Mouse (Mus musculus): ENCODE results near the gene Pim1. TPM values are rescaled to one million over a fixed set of nuclear protein-coding genes. Genes with fewer than 3 reads are reported as not detected.

The Pim1 gene
- polyA plus RNA-seq, 1 experiment from 2014 or later: 19.7 TPM

DNA sequence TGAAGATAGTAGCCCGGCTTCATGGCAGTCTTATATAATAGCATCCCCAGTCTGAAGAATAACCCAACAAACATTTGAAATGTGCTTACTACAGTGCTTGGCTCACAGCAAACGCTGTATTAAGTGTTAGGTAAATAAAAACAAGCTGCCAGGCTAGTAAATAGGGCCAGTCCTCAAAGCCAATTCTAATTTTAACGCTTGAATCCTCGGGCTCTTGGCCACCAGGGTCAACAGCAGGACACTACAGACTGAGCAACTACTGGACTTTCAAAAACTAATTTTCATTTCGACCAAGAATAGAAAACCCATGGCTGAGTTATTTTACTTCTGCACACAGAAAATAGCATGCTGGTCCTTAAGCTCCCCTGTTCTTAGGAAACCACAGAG, 30.4 kb upstream of the Pim1 start:
- no peak for ATAC-seq (ENCODE audit: low FRiP score)
- no peaks in the 10 kb centered on the region for H3K9me3 ChIP-seq (ENCODE audit: control insufficient read depth, low read length)
- peak overlapping the region; percentile 30; the same call in 1 of the 2 replicates for H3K4me3 ChIP-seq (ENCODE audit: low read depth, low read length)
- peak overlapping the region; percentile 63 for H3K9ac ChIP-seq (ENCODE audit: low read length)
- WGBS: 22% methylated on average over 5 of the region's 5 CpGs
- peaks cover 39% of the 10 kb centered on the region for H3K4me1 ChIP-seq (ENCODE audit: control insufficient read depth, insufficient read depth, low read length)
- no peaks in the 10 kb centered on the region for H3K36me3 ChIP-seq (ENCODE audit: control insufficient read depth, insufficient read depth, low read length)
- no peak for DNase-seq (ENCODE audit: low spot score, missing footprints)
- peak overlapping the region; percentile 51 for H3K4me2 ChIP-seq
- H3K27ac ChIP-seq (ENCODE audit: low read depth, low read length): peak overlapping the region; percentile 65
- no peaks in the 10 kb centered on the region for H3K27me3 ChIP-seq (ENCODE audit: control insufficient read depth, insufficient read depth, low read length)

DNA sequence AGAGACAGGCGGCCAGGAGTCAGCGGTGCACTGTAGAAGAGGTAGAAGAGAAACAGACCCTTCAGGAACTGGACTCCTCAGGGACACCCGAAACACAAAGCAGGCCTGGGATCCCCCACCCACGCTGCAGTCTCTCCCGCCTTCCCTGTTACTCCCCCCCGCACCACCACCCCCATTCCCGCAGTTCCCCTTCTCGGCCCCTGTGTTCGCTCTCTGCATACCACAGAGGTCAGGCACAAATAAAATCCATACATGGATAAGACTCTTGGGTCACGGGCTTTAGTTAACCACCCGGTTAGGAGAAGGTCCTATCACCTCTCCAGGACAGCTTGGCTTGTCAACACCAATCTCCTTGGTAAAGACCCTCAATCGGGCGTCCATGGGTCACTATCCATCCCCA, 26.9 kb upstream of the Pim1 start:
- Histone ChIP-seq H3K4me3 (ENCODE audit: low read depth, low read length) (peak overlapping the region; percentile 13), H3K36me3 (ENCODE audit: control insufficient read depth, insufficient read depth, low read length) (no peaks in the 10 kb centered on the region), H3K9me3 (ENCODE audit: control insufficient read depth, low read length) (no peaks in the 10 kb centered on the region), H3K27me3 (ENCODE audit: control insufficient read depth, insufficient read depth, low read length) (no peaks in the 10 kb centered on the region), H3K9ac (ENCODE audit: low read length) (peak overlapping the region; percentile 52), H3K4me2 (peak overlapping the region; percentile 48), H3K4me1 (ENCODE audit: control insufficient read depth, insufficient read depth, low read length) (peaks cover 33% of the 10 kb centered on the region), H3K27ac (ENCODE audit: low read depth, low read length) (peak overlapping the region; percentile 80)
- no peak for DNase-seq (ENCODE audit: low spot score, missing footprints)
- 3% methylated on average over 13 of the region's 13 CpGs for WGBS
- ATAC-seq (ENCODE audit: low FRiP score): peak; percentile 20; the same call in 1 of the 2 replicates

DNA sequence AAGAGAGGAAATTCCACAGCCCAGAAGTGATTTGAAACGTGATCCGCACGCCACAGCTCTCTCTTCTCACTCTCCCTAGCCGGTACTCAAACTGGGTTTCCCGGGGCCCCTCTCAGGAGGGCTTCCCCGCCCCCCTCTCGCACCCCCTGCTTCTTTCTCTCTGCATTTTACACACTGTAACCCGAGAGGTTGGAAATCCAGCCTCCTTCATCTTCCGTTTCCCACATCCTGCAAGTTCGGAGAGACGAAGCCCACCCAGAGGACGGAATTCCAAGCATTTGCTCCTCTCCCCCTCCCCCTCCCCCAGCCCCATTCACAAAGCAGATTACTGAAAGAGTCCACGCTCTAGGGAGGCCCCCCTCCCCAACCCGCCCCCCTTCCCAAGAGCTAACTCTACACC, 26.5 kb upstream of the Pim1 start:
- H3K4me3 ChIP-seq (ENCODE audit: low read depth, low read length): peak overlapping the region; percentile 13
- peak overlapping the region; percentile 80 for H3K27ac ChIP-seq (ENCODE audit: low read depth, low read length)
- ATAC-seq (ENCODE audit: low FRiP score) (peak; percentile 71), DNase-seq (ENCODE audit: low spot score, missing footprints) (peak; percentile 97)
- no peaks in the 10 kb centered on the region for H3K9me3 ChIP-seq (ENCODE audit: control insufficient read depth, low read length)
- WGBS: 0% methylated on average over 14 of the region's 14 CpGs
- H3K36me3 ChIP-seq (ENCODE audit: control insufficient read depth, insufficient read depth, low read length): no peaks in the 10 kb centered on the region
- no peaks in the 10 kb centered on the region for H3K27me3 ChIP-seq (ENCODE audit: control insufficient read depth, insufficient read depth, low read length)
- peaks cover 30% of the 10 kb centered on the region for H3K4me1 ChIP-seq (ENCODE audit: control insufficient read depth, insufficient read depth, low read length)
- peak overlapping the region; percentile 52 for H3K9ac ChIP-seq (ENCODE audit: low read length)
- peak overlapping the region; percentile 48 for H3K4me2 ChIP-seq

DNA sequence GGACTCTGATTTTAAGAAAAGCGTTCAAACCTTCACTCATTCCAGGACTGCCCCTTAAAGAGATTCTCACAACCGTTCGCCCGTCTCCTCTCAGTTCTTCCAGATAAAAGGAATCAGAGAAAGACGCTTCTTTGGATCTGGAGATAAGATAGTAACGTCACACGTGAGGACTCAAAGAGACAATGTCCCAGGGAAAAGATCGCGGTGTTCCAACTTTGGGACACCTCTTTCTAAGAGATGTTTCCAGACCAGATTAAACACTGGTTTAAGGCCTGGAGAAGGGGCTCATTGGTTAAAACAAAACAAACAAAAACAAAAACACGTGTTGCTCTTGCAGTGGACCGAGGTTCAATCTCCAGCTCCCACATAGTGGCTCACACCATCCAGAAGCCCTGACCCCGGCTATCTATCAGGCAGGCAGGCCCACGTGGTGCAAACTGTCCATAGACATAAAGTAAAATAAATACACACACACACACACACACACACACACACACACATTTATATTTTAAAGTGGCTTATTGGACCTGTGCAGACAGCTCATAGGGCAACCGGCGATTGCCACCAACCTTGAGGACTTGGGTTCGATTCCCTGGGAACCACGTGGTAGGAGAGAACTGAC, 25.9 kb upstream of the Pim1 start:
- DNase-seq (ENCODE audit: low spot score, missing footprints): no peak
- Histone ChIP-seq H3K9me3 (ENCODE audit: control insufficient read depth, low read length) (no peaks in the 10 kb centered on the region), H3K36me3 (ENCODE audit: control insufficient read depth, insufficient read depth, low read length) (no peaks in the 10 kb centered on the region), H3K9ac (ENCODE audit: low read length) (peak overlapping the region; percentile 52; the same call in 1 of the 2 replicates), H3K27me3 (ENCODE audit: control insufficient read depth, insufficient read depth, low read length) (no peaks in the 10 kb centered on the region), H3K27ac (ENCODE audit: low read depth, low read length) (peak overlapping the region; percentile 80; the same call in 1 of the 2 replicates), H3K4me2 (peak overlapping the region; percentile 48), H3K4me3 (ENCODE audit: low read depth, low read length) (peak overlapping the region; percentile 13; the same call in 1 of the 2 replicates), H3K4me1 (ENCODE audit: control insufficient read depth, insufficient read depth, low read length) (peaks cover 24% of the 10 kb centered on the region)
- WGBS: 6% methylated on average over 17 of the region's 17 CpGs
- no peak for ATAC-seq (ENCODE audit: low FRiP score)

DNA sequence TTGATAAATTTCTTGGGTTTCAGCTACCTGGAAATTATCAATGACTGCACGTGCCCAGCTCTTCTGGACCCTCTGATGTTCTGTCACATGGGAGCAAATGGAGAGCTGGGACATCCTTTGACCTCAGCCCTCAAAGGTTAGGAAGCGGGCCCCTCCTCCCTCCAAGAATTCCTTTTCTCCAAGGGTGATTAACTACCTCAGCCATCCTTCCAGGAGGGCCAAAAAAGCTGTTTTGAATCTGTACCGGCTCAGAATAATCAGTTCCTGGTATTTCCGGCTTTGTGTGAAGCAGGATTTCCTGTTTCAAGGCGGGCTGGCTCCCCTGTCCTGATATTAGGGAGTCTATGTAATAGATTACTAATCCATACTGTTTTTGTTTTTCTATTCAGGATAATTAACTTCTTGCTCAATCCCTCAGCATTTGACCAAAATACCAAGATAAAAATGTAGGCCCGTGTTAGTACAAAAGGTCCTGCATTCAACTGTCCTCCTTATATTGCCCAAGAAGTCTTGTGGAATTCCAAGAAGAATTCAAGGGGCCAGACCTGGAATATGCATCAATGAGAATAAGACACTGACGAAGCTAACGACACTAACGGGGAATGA, 25.0 kb upstream of the Pim1 start:
- DNase-seq (ENCODE audit: low spot score, missing footprints) (no peak), ATAC-seq (ENCODE audit: low FRiP score) (no peak)
- Histone ChIP-seq H3K27ac (ENCODE audit: low read depth, low read length) (no peak overlapping the region), H3K4me2 (no peak overlapping the region), H3K4me1 (ENCODE audit: control insufficient read depth, insufficient read depth, low read length) (peaks cover 19% of the 10 kb centered on the region), H3K4me3 (ENCODE audit: low read depth, low read length) (no peak overlapping the region), H3K9me3 (ENCODE audit: control insufficient read depth, low read length) (no peaks in the 10 kb centered on the region), H3K27me3 (ENCODE audit: control insufficient read depth, insufficient read depth, low read length) (no peaks in the 10 kb centered on the region), H3K36me3 (ENCODE audit: control insufficient read depth, insufficient read depth, low read length) (no peaks in the 10 kb centered on the region), H3K9ac (ENCODE audit: low read length) (no peak overlapping the region)
- 8% methylated on average over 9 of the region's 9 CpGs for WGBS

DNA sequence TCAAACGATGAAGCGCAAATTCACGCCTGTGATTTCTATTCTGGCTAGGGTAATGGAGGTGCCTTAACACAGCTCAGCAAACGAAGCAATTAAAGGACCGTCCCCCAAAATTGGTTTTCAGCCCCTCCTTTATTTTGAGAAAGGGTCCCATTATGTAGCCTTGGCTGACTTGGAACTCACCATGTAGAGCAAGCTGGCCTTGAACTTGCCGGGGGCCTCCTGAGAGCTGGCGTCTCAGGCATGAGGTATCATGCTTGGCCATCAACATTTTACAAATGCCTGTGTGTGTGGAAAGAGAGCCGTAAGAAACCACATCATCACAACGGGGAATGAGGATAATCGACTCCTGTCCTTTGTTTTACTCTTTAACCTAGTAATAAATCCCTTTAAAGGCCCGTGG, 23.5 kb upstream of the Pim1 start:
- Histone ChIP-seq H3K4me1 (ENCODE audit: control insufficient read depth, insufficient read depth, low read length) (peaks cover 19% of the 10 kb centered on the region), H3K9me3 (ENCODE audit: control insufficient read depth, low read length) (no peaks in the 10 kb centered on the region), H3K4me2 (peak overlapping the region; percentile 34; the same call in 1 of the 2 replicates), H3K36me3 (ENCODE audit: control insufficient read depth, insufficient read depth, low read length) (no peaks in the 10 kb centered on the region), H3K4me3 (ENCODE audit: low read depth, low read length) (no peak overlapping the region), H3K27ac (ENCODE audit: low read depth, low read length) (peak overlapping the region; percentile 14; the same call in 1 of the 2 replicates), H3K27me3 (ENCODE audit: control insufficient read depth, insufficient read depth, low read length) (no peaks in the 10 kb centered on the region), H3K9ac (ENCODE audit: low read length) (no peak overlapping the region)
- DNase-seq (ENCODE audit: low spot score, missing footprints) (peak; percentile 92), ATAC-seq (ENCODE audit: low FRiP score) (no peak)
- WGBS: 24% methylated on average over 11 of the region's 11 CpGs

DNA sequence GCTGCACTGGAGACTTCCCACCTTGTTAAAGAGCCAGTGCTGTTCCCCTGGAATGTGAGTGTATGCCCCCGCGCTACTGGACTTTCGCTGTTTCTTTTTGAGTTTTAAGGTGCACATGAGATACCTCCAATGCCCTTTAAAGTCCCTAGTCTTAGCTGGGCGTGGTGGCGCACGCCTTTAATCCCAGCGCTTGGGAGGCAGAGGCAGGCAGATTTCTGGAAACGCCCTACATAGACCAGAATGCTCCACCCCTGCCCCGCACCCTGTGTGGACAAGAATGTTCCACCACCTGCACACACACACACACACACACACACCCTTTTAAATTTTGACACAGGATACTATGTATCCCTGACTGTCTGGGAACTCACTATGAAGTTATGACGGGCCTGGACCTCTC, 17.1 kb upstream of the Pim1 start:
- H3K9ac ChIP-seq (ENCODE audit: low read length): no peak overlapping the region
- DNase-seq (ENCODE audit: low spot score, missing footprints) (no peak), ATAC-seq (ENCODE audit: low FRiP score) (no peak)
- H3K36me3 ChIP-seq (ENCODE audit: control insufficient read depth, insufficient read depth, low read length): no peaks in the 10 kb centered on the region
- 96% methylated on average over 10 of the region's 10 CpGs for WGBS
- no peaks in the 10 kb centered on the region for H3K9me3 ChIP-seq (ENCODE audit: control insufficient read depth, low read length)
- no peaks in the 10 kb centered on the region for H3K4me1 ChIP-seq (ENCODE audit: control insufficient read depth, insufficient read depth, low read length)
- H3K4me2 ChIP-seq: no peak overlapping the region
- no peak overlapping the region for H3K4me3 ChIP-seq (ENCODE audit: low read depth, low read length)
- no peak overlapping the region for H3K27ac ChIP-seq (ENCODE audit: low read depth, low read length)
- H3K27me3 ChIP-seq (ENCODE audit: control insufficient read depth, insufficient read depth, low read length): no peaks in the 10 kb centered on the region

DNA sequence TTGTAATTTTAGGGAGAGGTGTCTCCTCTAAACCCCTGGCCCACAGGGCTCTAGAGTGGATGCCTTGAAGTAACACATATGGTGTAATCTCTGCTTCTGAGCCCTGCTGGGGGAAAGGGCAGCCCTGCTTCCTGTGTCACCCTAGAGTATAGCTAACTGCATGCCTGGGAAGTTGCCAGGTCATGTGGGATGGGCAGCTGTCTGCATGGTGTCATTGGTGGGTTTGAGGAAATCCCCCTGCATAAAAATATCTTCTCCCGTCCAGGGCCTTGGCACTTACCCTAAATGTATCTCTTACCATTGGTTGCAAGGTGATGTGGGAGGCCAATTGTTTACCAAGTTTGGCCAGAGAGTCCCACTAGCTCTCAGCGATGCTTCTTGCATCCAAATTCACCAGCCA, 16.5 kb upstream of the Pim1 start:
- Histone ChIP-seq H3K9me3 (ENCODE audit: control insufficient read depth, low read length) (no peaks in the 10 kb centered on the region), H3K9ac (ENCODE audit: low read length) (no peak overlapping the region), H3K27ac (ENCODE audit: low read depth, low read length) (no peak overlapping the region), H3K36me3 (ENCODE audit: control insufficient read depth, insufficient read depth, low read length) (no peaks in the 10 kb centered on the region), H3K4me3 (ENCODE audit: low read depth, low read length) (no peak overlapping the region), H3K27me3 (ENCODE audit: control insufficient read depth, insufficient read depth, low read length) (no peaks in the 10 kb centered on the region), H3K4me2 (no peak overlapping the region), H3K4me1 (ENCODE audit: control insufficient read depth, insufficient read depth, low read length) (no peaks in the 10 kb centered on the region)
- no peak for ATAC-seq (ENCODE audit: low FRiP score)
- WGBS: 95% methylated on average over 2 of the region's 2 CpGs
- DNase-seq (ENCODE audit: low spot score, missing footprints): no peak

DNA sequence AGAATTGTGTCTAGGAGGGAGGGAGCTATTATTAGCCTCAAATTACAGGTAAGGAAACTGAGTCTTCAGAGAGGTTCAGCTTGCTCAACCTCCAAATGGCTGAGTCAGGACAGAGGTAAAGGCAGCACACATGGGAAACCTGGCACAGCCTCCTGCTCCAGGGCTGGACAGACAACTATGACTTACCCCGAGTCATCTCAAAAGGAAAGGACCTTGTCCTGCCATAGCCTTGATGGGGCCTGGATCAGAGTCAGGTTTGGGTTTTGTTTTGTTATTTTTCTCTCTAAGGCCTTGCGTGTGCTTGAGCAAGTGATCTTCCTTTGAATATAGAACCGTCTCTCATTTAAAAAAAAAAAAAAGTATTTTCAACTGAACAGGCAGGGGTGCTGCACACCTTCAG, 15.4 kb upstream of the Pim1 start:
- Histone ChIP-seq H3K4me3 (ENCODE audit: low read depth, low read length) (no peak overlapping the region), H3K4me1 (ENCODE audit: control insufficient read depth, insufficient read depth, low read length) (no peaks in the 10 kb centered on the region), H3K9me3 (ENCODE audit: control insufficient read depth, low read length) (no peaks in the 10 kb centered on the region), H3K36me3 (ENCODE audit: control insufficient read depth, insufficient read depth, low read length) (no peaks in the 10 kb centered on the region), H3K4me2 (no peak overlapping the region), H3K27ac (ENCODE audit: low read depth, low read length) (no peak overlapping the region), H3K27me3 (ENCODE audit: control insufficient read depth, insufficient read depth, low read length) (no peaks in the 10 kb centered on the region), H3K9ac (ENCODE audit: low read length) (no peak overlapping the region)
- 91% methylated on average over 3 of the region's 3 CpGs for WGBS
- DNase-seq (ENCODE audit: low spot score, missing footprints): no peak
- ATAC-seq (ENCODE audit: low FRiP score): no peak
